Mouse (Mus musculus) liver, adult 2 months (tissue): ENCODE results near the gene Ctdnep1. TPM values are rescaled to one million over a fixed set of nuclear protein-coding genes. Genes with fewer than 3 reads are reported as not detected.

Source experiments
- DNase-seq: peaks from one replicate; pipeline ENCODE4 v3.0.0-alpha.2; 2011; ENCODE audit warnings: low read depth, low spot score; ENCODE audit errors: extremely low read depth
- H3K27ac ChIP-seq: fragments of 200-500 bp; replicated peaks from 2 replicates; pipeline ENCODE4 v1.5.1; 2012; ENCODE audit warnings: low read depth, mild to moderate bottlenecking, control low read depth, inconsistent platforms, low read length; ENCODE audit not compliant: insufficient read depth
- H3K27me3 ChIP-seq: fragments of 200-500 bp; 2 replicates; pipeline ENCODE4 v1.6.1; 2012; ENCODE audit warnings: mild to moderate bottlenecking, moderate library complexity, low read length, inconsistent platforms; ENCODE audit not compliant: control insufficient read depth, insufficient read depth
- H3K36me3 ChIP-seq: fragments of 200-500 bp; 2 replicates; pipeline ENCODE4 v1.6.1; 2012; ENCODE audit warnings: low read length, inconsistent platforms; ENCODE audit not compliant: control insufficient read depth, insufficient read depth
- H3K4me1 ChIP-seq: fragments of 200-500 bp; 2 replicates; pipeline ENCODE4 v1.6.1; 2011; ENCODE audit warnings: low read length; ENCODE audit not compliant: control insufficient read depth, insufficient read depth
- H3K4me3 ChIP-seq: fragments of 200-500 bp; 2 replicates; pipeline ENCODE4 v1.5.1; 2011; ENCODE audit warnings: low read depth, mild to moderate bottlenecking, control low read depth, low read length, moderate library complexity; ENCODE audit not compliant: insufficient read depth
- H3K79me2 ChIP-seq: fragments of 200-500 bp; 2 replicates; pipeline ENCODE4 v1.6.1; 2012; ENCODE audit warnings: inconsistent platforms, mild to moderate bottlenecking, low read length, moderate library complexity; ENCODE audit not compliant: control insufficient read depth, insufficient read depth
- H3K9ac ChIP-seq: fragments of 200-500 bp; 2 replicates; pipeline ENCODE4 v1.6.1; 2012; ENCODE audit warnings: low read depth, mild to moderate bottlenecking, control low read depth, inconsistent platforms, low read length
- CTCF ChIP-seq: fragments of 200-500 bp; IDR thresholded peaks from 2 replicates; pipeline ENCODE4 v1.5.1; 2011; ENCODE audit warnings: low read depth, low read length, control low read depth
- POLR2A ChIP-seq: fragments of 200-500 bp; IDR thresholded peaks from 2 replicates; pipeline ENCODE4 v1.6.1; 2011; ENCODE audit warnings: low read length, control low read depth; ENCODE audit not compliant: insufficient read depth; ENCODE audit errors: extremely low read depth
- WGBS: fragments of 180-500 bp; shearing (Covaris S2); methylation state at CpG from one replicate; pipeline ENCODE4 v1.1.7; 2018; 5-methylcytosine and 5-hydroxymethylcytosine counted together
- polyA plus RNA-seq: library from polyadenylated mRNA; depleted of rRNA; stranded (reverse); fragments of >200 nt; gene quantifications from 2 replicates; pipeline ENCODE4 v1.2.3, GENCODE M21; 2012
- total RNA-seq: library from RNA; depleted of rRNA; stranded (reverse); fragments of >200 nt; gene quantifications from 2 replicates; pipeline ENCODE4 v1.2.3, GENCODE M21; 2014

The Ctdnep1 gene
- total and polyA plus RNA-seq, 2 experiments = 6.6 to 45.3 TPM

DNA sequence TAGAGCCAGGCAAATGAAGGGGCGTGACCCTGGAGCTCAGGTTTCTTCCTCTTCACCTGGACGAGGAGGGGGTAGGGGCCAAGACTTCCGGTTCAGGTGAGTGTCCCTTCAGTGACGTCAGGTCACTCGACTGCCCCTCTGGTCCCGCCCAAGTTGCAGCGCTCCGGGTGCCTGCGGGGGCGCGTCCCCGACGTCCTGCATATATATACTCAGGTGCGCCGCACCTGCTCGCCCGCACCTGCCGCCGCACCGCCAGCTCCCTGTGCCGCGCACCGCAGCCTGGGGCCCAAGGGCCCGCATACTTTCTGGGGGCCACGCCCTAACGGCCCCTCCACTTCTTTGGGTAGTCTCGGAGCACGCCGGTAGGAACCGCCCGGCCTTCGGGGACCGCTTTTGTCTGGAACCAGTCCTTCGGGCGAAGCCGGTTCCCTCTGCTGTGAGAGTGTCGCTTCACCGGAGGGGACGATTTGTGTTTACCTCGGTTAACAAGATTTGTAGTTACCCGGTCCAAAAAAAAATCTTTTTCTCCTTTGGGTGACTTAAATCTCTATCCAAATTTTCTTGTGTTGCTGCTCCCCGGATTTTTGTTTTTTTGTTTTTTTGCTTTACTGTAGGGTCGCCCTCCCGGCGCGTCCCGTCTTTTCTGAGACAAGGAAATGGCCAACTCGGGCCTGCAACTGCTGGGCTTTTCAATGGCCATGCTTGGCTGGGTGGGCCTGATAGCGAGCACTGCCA, 15.5 kb upstream of the Ctdnep1 start:
- Histone ChIP-seq H3K27ac (no peak overlapping the region), H3K4me1 (0 out of 2 replicates have a peak, but pooled peaks cover 3% of the 10 kb centered on the region), H3K79me2 (no peaks in the 10 kb centered on the region), H3K4me3 (peak overlapping the region; percentile 29; the same call in 1 of the 2 replicates), H3K36me3 (0 out of 2 replicates have a peak, but pooled peaks cover 2% of the 10 kb centered on the region), H3K27me3 (peaks cover 12% of the 10 kb centered on the region), H3K9ac (no peak overlapping the region)
- TF ChIP-seq POLR2A (no peak), CTCF (no peak)
- DNase-seq = no peak
- 7% methylated on average over 49 of the region's 49 CpGs for WGBS

DNA sequence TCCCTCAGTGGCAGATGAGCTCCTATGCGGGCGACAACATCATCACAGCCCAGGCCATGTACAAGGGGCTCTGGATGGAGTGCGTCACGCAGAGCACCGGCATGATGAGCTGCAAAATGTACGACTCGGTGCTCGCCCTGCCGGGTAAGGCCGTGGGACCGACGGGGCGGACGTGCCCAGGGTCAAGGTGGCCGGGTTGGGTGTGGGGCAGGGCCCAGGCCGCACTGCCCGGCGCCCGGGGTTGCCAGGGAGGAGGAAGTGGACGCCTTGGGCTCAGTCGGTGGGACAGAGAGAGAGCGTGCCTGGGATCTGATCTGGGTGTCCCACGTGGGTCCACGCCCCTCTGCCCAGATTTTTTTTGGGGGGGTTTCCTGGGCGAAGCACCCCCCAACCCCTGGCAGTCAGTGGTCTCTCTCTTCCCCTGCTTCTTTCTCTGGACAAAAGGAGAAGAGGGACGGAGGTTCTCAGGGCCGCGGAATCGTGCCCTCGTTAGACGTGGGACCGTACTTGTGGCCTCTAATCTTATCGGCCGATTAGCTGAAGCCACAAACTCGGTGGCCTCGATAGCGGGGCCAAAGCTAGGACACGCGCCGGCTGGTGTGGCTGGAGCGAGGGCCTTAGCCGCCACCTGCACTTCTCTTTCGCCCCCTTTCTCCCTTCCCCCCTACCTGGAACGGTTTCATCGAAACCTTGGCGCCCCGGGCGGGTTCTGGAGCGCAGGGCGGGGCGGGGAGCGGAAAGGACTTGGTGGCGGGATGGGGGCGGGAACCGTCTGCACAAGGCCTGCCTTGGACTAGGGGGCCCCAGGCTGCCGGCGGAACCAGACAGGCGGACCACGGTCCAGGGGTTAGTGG, 14.7 kb upstream of the Ctdnep1 start:
- DNase-seq = no peak
- H3K36me3 ChIP-seq = peaks cover 2% of the 10 kb centered on the region; the same call in 1 of the 2 replicates
- H3K27ac ChIP-seq = no peak overlapping the region
- no peak for TF ChIP-seq CTCF
- TF ChIP-seq POLR2A = no peak
- 0 out of 2 replicates have a peak, but pooled peaks cover 3% of the 10 kb centered on the region for H3K4me1 ChIP-seq
- H3K79me2 ChIP-seq = no peaks in the 10 kb centered on the region
- WGBS = 5% methylated on average over 59 of the region's 59 CpGs
- H3K9ac ChIP-seq = no peak overlapping the region
- peak overlapping the region; percentile 29; the same call in 1 of the 2 replicates for H3K4me3 ChIP-seq
- peaks cover 12% of the 10 kb centered on the region for H3K27me3 ChIP-seq

DNA sequence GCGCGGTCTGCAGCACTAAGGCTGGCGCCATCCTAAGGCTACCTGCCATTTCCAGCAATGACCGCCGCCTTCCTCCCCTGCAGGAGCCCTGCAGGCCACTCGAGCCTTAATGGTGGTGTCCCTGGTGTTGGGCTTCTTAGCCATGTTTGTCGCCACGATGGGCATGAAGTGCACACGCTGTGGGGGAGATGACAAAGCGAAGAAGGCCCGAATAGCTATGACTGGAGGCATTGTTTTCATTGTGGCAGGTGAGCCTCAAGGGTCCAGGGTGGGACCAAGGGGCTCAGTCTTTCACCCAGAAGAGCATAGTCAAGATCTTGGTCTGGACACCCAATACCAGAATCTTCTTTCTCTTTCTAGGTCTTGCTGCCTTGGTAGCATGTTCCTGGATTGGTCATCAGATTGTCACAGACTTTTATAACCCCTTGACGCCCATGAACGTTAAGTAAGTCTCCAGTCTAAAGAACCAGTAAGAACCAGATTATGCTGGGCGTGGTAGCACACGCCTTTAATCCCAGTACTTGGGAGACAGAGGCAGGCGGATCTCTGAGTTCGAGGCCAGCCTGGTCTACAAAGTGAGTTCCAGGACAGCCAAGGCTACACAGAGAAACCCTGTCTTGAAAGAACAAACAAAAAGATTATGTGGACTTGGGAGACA, 14.0 kb upstream of the Ctdnep1 start:
- no peak for DNase-seq
- H3K79me2 ChIP-seq = no peaks in the 10 kb centered on the region
- peaks cover 12% of the 10 kb centered on the region for H3K27me3 ChIP-seq
- H3K4me3 ChIP-seq = peak overlapping the region; percentile 29; the same call in 1 of the 2 replicates
- 0 out of 2 replicates have a peak, but pooled peaks cover 3% of the 10 kb centered on the region for H3K4me1 ChIP-seq
- 43% methylated on average over 17 of the region's 17 CpGs for WGBS
- H3K36me3 ChIP-seq = peaks cover 5% of the 10 kb centered on the region; the same call in 1 of the 2 replicates
- H3K27ac ChIP-seq = no peak overlapping the region
- H3K9ac ChIP-seq = no peak overlapping the region
- TF ChIP-seq CTCF (no peak), POLR2A (no peak)

DNA sequence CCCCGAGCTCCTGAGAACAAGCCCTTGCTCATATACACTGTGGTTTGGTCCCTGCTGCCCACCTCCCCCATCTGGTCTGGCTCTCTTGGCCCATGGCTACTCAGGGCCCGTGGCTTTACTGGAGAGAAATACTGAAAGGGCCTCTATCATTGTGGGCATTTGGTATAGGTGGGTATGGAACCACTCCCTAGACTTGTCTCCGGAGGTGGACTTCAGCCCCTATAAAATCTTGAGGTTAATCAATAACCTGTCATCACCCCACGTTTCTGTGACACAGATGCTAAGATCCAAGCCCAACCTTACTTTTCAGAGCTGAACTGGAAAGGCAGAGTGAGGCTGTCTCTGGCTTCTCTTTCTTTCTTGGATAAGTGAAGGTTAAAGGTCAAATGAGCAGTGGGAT, 12.2 kb upstream of the Ctdnep1 start:
- Histone ChIP-seq H3K4me1 (0 out of 2 replicates have a peak, but pooled peaks cover 3% of the 10 kb centered on the region), H3K79me2 (no peaks in the 10 kb centered on the region), H3K27me3 (peaks cover 12% of the 10 kb centered on the region), H3K36me3 (peaks cover 13% of the 10 kb centered on the region; the same call in 1 of the 2 replicates), H3K27ac (no peak overlapping the region), H3K9ac (no peak overlapping the region), H3K4me3 (no peak overlapping the region)
- 55% methylated on average over 4 of the region's 4 CpGs for WGBS
- no peak for TF ChIP-seq CTCF
- no peak for DNase-seq

DNA sequence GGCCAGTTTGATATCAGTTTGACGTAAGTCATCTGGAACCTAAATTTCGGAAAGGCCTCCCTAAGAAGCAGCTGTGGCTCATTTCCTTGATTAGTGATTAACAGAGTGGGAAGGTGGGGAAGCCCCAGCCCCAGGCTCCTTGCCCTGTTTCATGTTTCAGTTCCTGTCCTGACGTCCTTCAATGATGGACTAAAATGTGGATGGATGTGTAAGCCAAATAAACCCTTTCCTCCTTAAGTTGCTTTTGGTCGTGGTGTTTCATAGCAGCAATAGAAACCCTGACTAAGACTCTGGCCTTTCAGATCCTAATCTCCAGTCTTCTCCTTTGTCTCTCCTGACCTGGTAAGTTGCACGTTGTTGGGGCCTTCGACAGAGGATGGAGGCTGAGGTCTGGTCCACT, 10.7 kb upstream of the Ctdnep1 start:
- WGBS = 86% methylated on average over 6 of the region's 6 CpGs
- Histone ChIP-seq H3K27ac (no peak overlapping the region), H3K27me3 (peaks cover 11% of the 10 kb centered on the region)

More for the DNA sequence above, 10.7 kb upstream of the Ctdnep1 start:
- no peak overlapping the region for H3K9ac ChIP-seq
- DNase-seq = no peak
- 0 out of 2 replicates have a peak, but pooled peaks cover 3% of the 10 kb centered on the region for H3K4me1 ChIP-seq
- no peak overlapping the region for H3K4me3 ChIP-seq
- H3K36me3 ChIP-seq = peaks cover 23% of the 10 kb centered on the region
- no peaks in the 10 kb centered on the region for H3K79me2 ChIP-seq
- TF ChIP-seq POLR2A = no peak
- TF ChIP-seq CTCF = no peak
